Mouse (Mus musculus): ENCODE results near the gene Aipl1. TPM values are rescaled to one million over a fixed set of nuclear protein-coding genes. Genes with fewer than 3 reads are reported as not detected.

The Aipl1 gene
- total and polyA plus RNA-seq, 3 experiments: 0.71 to 0.93 (median 0.81) TPM

- in situ Hi-C loops (cut with MboI; ENCODE audit: low pct_ligation_motif_present, low pct_unique_long_range_greater_than_20kb, low sequenced_read_pairs) (no loop called here), dilution Hi-C loops (cut with MboI; ENCODE audit: extremely low pct_ligation_motif_present, extremely low pct_unique_long_range_greater_than_20kb, low sequenced_read_pairs) (no loop called here)
- TF ChIP-seq EP300 (IDR thresholded peaks at IDR 0.05; ENCODE audit: low read length) (no peak), PAX5 (IDR thresholded peaks at IDR 0.05; ENCODE audit: low read length) (no peak), BHLHE40 (IDR thresholded peaks at IDR 0.05; ENCODE audit: low read depth, low read length) (no peak), JUN (IDR thresholded peaks at IDR 0.05; ENCODE audit: insufficient read depth, low read depth, low read length) (no peak)
- H3K27ac ChIP-seq (ENCODE audit: insufficient read depth, low read depth): no peak overlapping the region
- peaks cover 16 to 34% of the 10 kb centered on the region in 2 experiments for H3K4me1 ChIP-seq (ENCODE audit: control insufficient read depth in 1 of 2, insufficient read depth in 2 of 2)
- no peak for DNase-seq (ENCODE audit: extremely low read depth)
- no peak overlapping the region for H3K4me2 ChIP-seq (ENCODE audit: insufficient read depth, low read depth, poor library complexity, severe bottlenecking)
- no peak overlapping the region for H3K9ac ChIP-seq (ENCODE audit: insufficient read depth, low read depth)
- peaks cover 67% of the 10 kb centered on the region for H3K27me3 ChIP-seq (replicated peaks)
- H3K79me2 ChIP-seq (replicated peaks; ENCODE audit: control insufficient read depth, extremely low read depth, insufficient read depth, poor library complexity, severe bottlenecking): no peaks in the 10 kb centered on the region
- H3K4me3 ChIP-seq (replicated peaks in 1 of 3; ENCODE audit: low read depth in 2 of 3, low read length in 2 of 3, poor library complexity in 1 of 3): no peak overlapping the region
- no peaks in the 10 kb centered on the region for H3K9me3 ChIP-seq (replicated peaks; ENCODE audit: low read length)
- no peaks in the 10 kb centered on the region for H3K36me3 ChIP-seq (replicated peaks in 1 of 2; ENCODE audit: control insufficient read depth in 1 of 2, insufficient read depth in 1 of 2, low read length in 1 of 2)
These were observed 36.9 kb upstream of the Aipl1 start for GRCm38 (mm10) chr11:72074230-72074629.

- no peak for DNase-seq (ENCODE audit: extremely low read depth)
- Histone ChIP-seq H3K4me1 (ENCODE audit: control insufficient read depth in 1 of 2, insufficient read depth in 2 of 2) (peaks cover 16 to 29% of the 10 kb centered on the region in 2 experiments), H3K79me2 (replicated peaks; ENCODE audit: control insufficient read depth, extremely low read depth, insufficient read depth, poor library complexity, severe bottlenecking) (no peaks in the 10 kb centered on the region), H3K4me2 (ENCODE audit: insufficient read depth, low read depth, poor library complexity, severe bottlenecking) (no peak overlapping the region), H3K27ac (ENCODE audit: insufficient read depth, low read depth) (no peak overlapping the region), H3K9ac (ENCODE audit: insufficient read depth, low read depth) (no peak overlapping the region), H3K4me3 (replicated peaks in 1 of 3; ENCODE audit: low read depth in 2 of 3, low read length in 2 of 3, poor library complexity in 1 of 3) (no peak overlapping the region), H3K27me3 (replicated peaks) (peaks cover 69% of the 10 kb centered on the region), H3K9me3 (replicated peaks; ENCODE audit: low read length) (no peaks in the 10 kb centered on the region), H3K36me3 (replicated peaks in 1 of 2; ENCODE audit: control insufficient read depth in 1 of 2, insufficient read depth in 1 of 2, low read length in 1 of 2) (no peaks in the 10 kb centered on the region)
- in situ Hi-C loops (cut with MboI; ENCODE audit: low pct_ligation_motif_present, low pct_unique_long_range_greater_than_20kb, low sequenced_read_pairs) (no loop called here), dilution Hi-C loops (cut with MboI; ENCODE audit: extremely low pct_ligation_motif_present, extremely low pct_unique_long_range_greater_than_20kb, low sequenced_read_pairs) (no loop called here)
- TF ChIP-seq HCFC1 (IDR thresholded peaks at IDR 0.05; ENCODE audit: low read depth, low read length) (no peak), ZKSCAN1 (IDR thresholded peaks at IDR 0.05; ENCODE audit: borderline replicate concordance, low read depth, low read length) (no peak), NELFE (IDR thresholded peaks at IDR 0.05; ENCODE audit: low read depth, low read length) (no peak), SMC3 (IDR thresholded peaks at IDR 0.05; ENCODE audit: low read depth, low read length) (no peak), JUND (conservative IDR thresholded peaks at IDR 0.05; ENCODE audit: low read depth, low read length) (no peak), GABPA (IDR thresholded peaks at IDR 0.05; ENCODE audit: insufficient replicate concordance, low read depth, low read length) (no peak), TBP (conservative IDR thresholded peaks at IDR 0.05; ENCODE audit: low read depth, low read length) (no peak), ZMIZ1 (IDR thresholded peaks at IDR 0.05; ENCODE audit: low read depth, low read length) (no peak), USF1 (IDR thresholded peaks at IDR 0.05; ENCODE audit: low read depth, low read length) (no peak), TCF12 (IDR thresholded peaks at IDR 0.05; ENCODE audit: low read depth, low read length) (no peak), SIN3A (IDR thresholded peaks at IDR 0.05; ENCODE audit: low read length) (no peak), MAFK (IDR thresholded peaks at IDR 0.05; ENCODE audit: insufficient replicate concordance, low read length) (no peak), ETS1 (conservative IDR thresholded peaks at IDR 0.05; ENCODE audit: low read depth, low read length) (no peak), POLR2A (IDR thresholded peaks at IDR 0.05; ENCODE audit: low read depth, low read length) (no peak)
These were observed 35.1 kb upstream of the Aipl1 start for GRCm38 (mm10) chr11:72072331-72072905.

Measured in CH12.LX (cell line).